Mouse (Mus musculus) C2C12 (cell line): ENCODE measurements around the gene Zfp523. TPM values are rescaled to one million over a fixed set of nuclear protein-coding genes. Genes with fewer than 3 reads are reported as not detected.

Experiments
- H3K27me3 ChIP-seq: one replicate; pipeline ENCODE4 v1.6.1; 2011; ENCODE audit not compliant: control insufficient read depth, insufficient read depth, insufficient read length
- H3K36me3 ChIP-seq: one replicate; pipeline ENCODE4 v1.6.1; 2011; ENCODE audit not compliant: control insufficient read depth, insufficient read depth
- H3K4me3 ChIP-seq: one replicate; pipeline ENCODE4 v1.5.1; 2011; ENCODE audit warnings: mild to moderate bottlenecking, control low read depth; ENCODE audit not compliant: poor library complexity, insufficient read depth, severe bottlenecking
- H3K79me2 ChIP-seq: one replicate; pipeline ENCODE4 v1.6.1; 2011; ENCODE audit not compliant: control insufficient read depth, insufficient read depth
- H3K79me3 ChIP-seq: one replicate; pipeline ENCODE4 v1.6.1; 2011; ENCODE audit warnings: low read depth, control low read depth
- H3ac ChIP-seq: one replicate; pipeline ENCODE3; 2011; ENCODE audit warnings: low read depth; ENCODE audit not compliant: control insufficient read depth, insufficient read length
- CEBPB ChIP-seq: IDR thresholded peaks from one replicate; pipeline ENCODE4 v1.6.1; 2011; ENCODE audit warnings: low read depth, mild to moderate bottlenecking, control low read depth, moderate library complexity
- CTCF ChIP-seq: IDR thresholded peaks from one replicate; pipeline ENCODE4 v1.5.1; 2011; ENCODE audit not compliant: control insufficient read depth, insufficient read depth, insufficient read length
- FOSL1 ChIP-seq: IDR thresholded peaks from one replicate; pipeline ENCODE4 v1.8.0; 2011; ENCODE audit warnings: mild to moderate bottlenecking, low read length; ENCODE audit not compliant: poor library complexity, insufficient read depth, severe bottlenecking
- MAX ChIP-seq: IDR thresholded peaks from one replicate; pipeline ENCODE4 v1.6.1; 2011; ENCODE audit warnings: mild to moderate bottlenecking, control low read depth
- MYOD1 ChIP-seq: IDR thresholded peaks from one replicate; pipeline ENCODE4 v1.6.1; 2011; ENCODE audit warnings: low read depth; ENCODE audit not compliant: control insufficient read depth, insufficient read length
- MYOG ChIP-seq: IDR thresholded peaks from one replicate; pipeline ENCODE4 v1.6.1; 2011; ENCODE audit not compliant: control insufficient read depth, insufficient read length; ENCODE audit errors: extremely low read depth
- USF1 ChIP-seq: IDR thresholded peaks from one replicate; pipeline ENCODE4 v1.6.1; 2011; ENCODE audit warnings: low read depth, mild to moderate bottlenecking, control low read depth, moderate library complexity
- polyA plus RNA-seq: library from polyadenylated mRNA; unstranded; fragments of >200 nt; fragmentation: generic; extraction: Trizol; gene quantifications from one replicate; pipeline ENCODE4 v1.2.1, GENCODE M21; 2012; ENCODE audit warnings: missing spikeins

The Zfp523 gene
- polyA plus RNA-seq, 1 experiment, result 21.0 TPM

DNA sequence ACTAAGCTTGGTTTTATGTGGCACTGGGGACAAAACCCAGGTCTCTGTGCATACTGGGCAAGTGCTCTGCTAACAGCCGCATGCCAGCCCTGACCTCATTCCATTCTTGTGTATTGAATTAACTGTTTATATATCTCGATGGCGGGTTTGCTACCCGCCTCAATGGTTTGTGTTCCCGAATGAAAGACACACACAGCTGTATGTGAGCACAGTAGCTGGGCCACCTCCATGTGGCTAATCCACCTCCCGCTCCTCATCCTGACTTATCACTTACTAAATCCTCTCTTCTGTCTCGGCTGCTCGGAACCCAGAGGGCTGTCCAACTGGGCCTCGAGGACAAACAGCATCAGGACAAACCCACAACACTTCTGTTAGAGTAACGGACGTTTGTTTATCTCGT is 72.1 kb downstream of the Zfp523 start:
- Histone ChIP-seq H3K27me3 (no peaks in the 10 kb centered on the region), H3K79me3 (peaks cover 23% of the 10 kb centered on the region), H3ac (no peak overlapping the region), H3K4me3 (no peak overlapping the region), H3K79me2 (peaks cover 58% of the 10 kb centered on the region), H3K36me3 (peaks cover 14% of the 10 kb centered on the region)
- TF ChIP-seq MYOD1, result peak; percentile 70
- no peak for TF ChIP-seq USF1

DNA sequence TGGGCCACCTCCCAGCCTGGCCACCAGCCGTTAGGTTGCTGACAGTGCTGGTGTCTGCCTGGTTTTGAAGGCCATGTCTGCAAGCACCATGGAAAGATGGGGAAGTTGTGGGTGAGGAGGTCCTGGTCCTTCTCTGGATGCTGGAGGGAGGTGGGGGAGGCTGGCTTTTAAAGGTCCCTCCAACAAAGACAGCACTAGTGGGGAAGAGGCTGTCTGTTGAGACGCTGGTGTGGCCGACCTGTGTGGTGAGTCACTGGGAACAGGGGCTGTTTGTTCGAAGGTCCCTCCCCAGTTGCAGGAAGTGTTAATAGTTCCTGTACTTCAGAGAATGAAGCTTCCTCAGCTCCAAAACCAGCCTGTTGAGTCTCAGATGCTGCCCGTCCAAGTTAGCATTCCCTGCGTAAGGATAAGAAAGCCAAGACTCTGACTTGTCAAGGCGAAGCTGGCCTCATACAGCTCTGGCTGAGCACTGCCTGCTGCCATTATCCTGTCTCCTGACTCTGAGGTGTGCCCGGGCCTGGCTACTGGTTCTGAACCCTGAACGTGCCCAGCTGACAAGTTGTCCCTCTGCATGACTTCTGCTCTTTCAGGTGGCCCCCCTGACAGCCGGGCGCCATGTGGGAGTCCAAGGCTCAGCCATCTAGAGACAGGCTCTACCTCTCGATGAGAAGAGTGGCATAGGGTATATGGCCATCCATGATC is 74.8 kb downstream of the Zfp523 start:
- H3K36me3 ChIP-seq, result peaks cover 8% of the 10 kb centered on the region
- peaks cover 25% of the 10 kb centered on the region for H3K79me3 ChIP-seq
- H3K79me2 ChIP-seq, result peaks cover 55% of the 10 kb centered on the region
- no peaks in the 10 kb centered on the region for H3K27me3 ChIP-seq
- TF ChIP-seq CTCF, result no peak
- TF ChIP-seq FOSL1, result no peak
- no peak for TF ChIP-seq MYOD1
- no peak for TF ChIP-seq MAX
- TF ChIP-seq MYOG, result no peak
- no peak for TF ChIP-seq CEBPB
- TF ChIP-seq USF1, result no peak
- no peak overlapping the region for H3ac ChIP-seq
- H3K4me3 ChIP-seq, result no peak overlapping the region

DNA sequence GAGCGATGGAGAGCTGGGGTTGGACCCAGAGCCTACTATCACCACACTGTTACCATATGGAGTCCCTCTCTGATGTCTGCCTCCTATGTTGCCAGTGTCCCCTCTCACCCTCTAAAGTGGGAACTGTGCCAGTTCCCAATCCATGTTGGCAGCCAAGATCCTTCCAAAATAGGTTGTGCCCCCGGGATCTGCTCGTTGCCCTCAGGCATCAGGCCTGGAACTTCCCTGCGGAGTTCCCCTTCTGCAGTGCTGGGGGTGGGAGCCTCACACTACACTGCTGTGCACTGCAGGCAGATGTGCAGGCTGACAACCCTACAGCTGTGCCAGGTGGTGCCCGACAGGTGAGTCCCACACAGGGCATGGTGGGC is 75.3 kb downstream of the Zfp523 start:
- no peak overlapping the region for H3ac ChIP-seq
- H3K27me3 ChIP-seq, result no peaks in the 10 kb centered on the region
- peaks cover 8% of the 10 kb centered on the region for H3K36me3 ChIP-seq
- peaks cover 57% of the 10 kb centered on the region for H3K79me2 ChIP-seq
- H3K4me3 ChIP-seq, result no peak overlapping the region
- TF ChIP-seq MYOD1 (no peak), CTCF (no peak), MAX (no peak), CEBPB (no peak), USF1 (no peak), FOSL1 (no peak), MYOG (no peak)
- peaks cover 24% of the 10 kb centered on the region for H3K79me3 ChIP-seq

DNA sequence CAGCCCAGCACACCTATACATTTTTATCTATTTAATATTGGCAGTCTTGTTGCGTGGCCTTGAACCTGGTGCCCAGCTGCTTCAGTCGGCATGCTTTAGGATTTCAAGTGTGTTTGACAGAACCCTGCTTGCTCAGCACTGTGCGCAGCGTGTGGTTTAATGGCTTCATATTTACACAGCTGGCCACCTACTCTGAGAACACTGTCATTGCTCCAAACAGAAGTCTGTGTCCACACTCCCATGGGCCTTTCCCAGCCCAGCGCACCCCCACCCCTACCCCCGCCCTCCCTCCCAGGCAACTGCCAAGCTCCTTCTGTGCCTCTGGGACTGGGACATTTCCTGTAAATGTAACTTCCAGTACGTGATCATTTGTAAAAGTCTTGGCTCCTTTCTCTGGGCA is 76.3 kb downstream of the Zfp523 start:
- H3K79me2 ChIP-seq, result peaks cover 62% of the 10 kb centered on the region
- no peaks in the 10 kb centered on the region for H3K27me3 ChIP-seq
- no peak overlapping the region for H3K4me3 ChIP-seq
- peak; percentile 60 for TF ChIP-seq MYOD1
- no peak for TF ChIP-seq USF1
- peaks cover 29% of the 10 kb centered on the region for H3K79me3 ChIP-seq
- H3K36me3 ChIP-seq, result peaks cover 8% of the 10 kb centered on the region
- no peak overlapping the region for H3ac ChIP-seq

DNA sequence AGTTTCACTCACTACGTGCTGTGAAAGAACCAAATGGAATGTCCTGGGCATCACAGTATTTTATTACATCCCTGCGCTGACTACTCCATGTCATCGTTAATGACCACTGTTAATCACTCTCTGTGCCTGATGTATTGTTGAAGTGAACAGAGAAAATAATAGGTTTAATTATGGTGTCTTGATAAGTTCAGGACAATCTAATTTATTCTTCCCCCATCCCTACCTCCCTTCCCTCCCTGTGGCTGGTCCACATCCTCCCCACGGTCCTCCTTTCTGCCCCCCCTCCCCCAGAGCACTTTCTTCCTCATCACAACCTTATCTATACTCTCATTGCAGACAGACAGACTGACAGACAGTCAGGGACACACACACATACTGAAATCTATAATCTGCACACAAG is 77.9 kb downstream of the Zfp523 start:
- Histone ChIP-seq H3K79me2 (peaks cover 60% of the 10 kb centered on the region), H3K27me3 (no peaks in the 10 kb centered on the region), H3K36me3 (peaks cover 12% of the 10 kb centered on the region), H3ac (no peak overlapping the region), H3K4me3 (no peak overlapping the region), H3K79me3 (peaks cover 34% of the 10 kb centered on the region)
- no peak for TF ChIP-seq CTCF
- TF ChIP-seq USF1, result no peak
- no peak for TF ChIP-seq FOSL1
- no peak for TF ChIP-seq MYOD1
- TF ChIP-seq CEBPB, result no peak
- TF ChIP-seq MAX, result no peak

Other genes starting within 250 kb of the Zfp523 start
- not detected for gene Tcp11, start 96.5 kb upstream of the Zfp523 start, polyA plus RNA-seq
- 0.09 TPM for gene Scube3, start 35.0 kb upstream of the Zfp523 start, polyA plus RNA-seq
- 5.7 TPM for gene Def6, start 30.6 kb downstream of the Zfp523 start, polyA plus RNA-seq
- gene Ppard, start 55.6 kb downstream of the Zfp523 start, polyA plus RNA-seq, result 24.7 TPM
- gene Fance, start 136.4 kb downstream of the Zfp523 start, polyA plus RNA-seq, result 42.0 TPM
- gene Rpl10a, start 151.3 kb downstream of the Zfp523 start, polyA plus RNA-seq, result 3,499 TPM
- gene Tead3, start 173.7 kb downstream of the Zfp523 start, polyA plus RNA-seq, result 21.5 TPM
- gene Tulp1, start 188.1 kb downstream of the Zfp523 start, polyA plus RNA-seq, result 0.27 TPM